Mouse (Mus musculus) gonadal fat pad, adult 2 months (tissue): ENCODE results near the gene Kcp. TPM values are rescaled to one million over a fixed set of nuclear protein-coding genes. Genes with fewer than 3 reads are reported as not detected.

Experiments
- DNase-seq: peaks from one replicate; pipeline ENCODE4 v3.0.0-alpha.2; 2012; ENCODE audit warnings: low read depth
- polyA plus RNA-seq: library from polyadenylated mRNA; depleted of rRNA; stranded (reverse); fragments of >200 nt; gene quantifications from 2 replicates; pipeline ENCODE4 v1.2.3, GENCODE M21; 2012

Kcp gene
- polyA plus RNA-seq, 1 experiment: 8.3 TPM

- DNase-seq: no peak
These were observed 15.7 kb upstream of the Kcp start for GRCm38 (mm10) chr6:29523301-29524033.

GRCm38 (mm10) chr6:29522626-29523300 lies 15.0 kb upstream of the Kcp start:
- no peak for DNase-seq

DNA sequence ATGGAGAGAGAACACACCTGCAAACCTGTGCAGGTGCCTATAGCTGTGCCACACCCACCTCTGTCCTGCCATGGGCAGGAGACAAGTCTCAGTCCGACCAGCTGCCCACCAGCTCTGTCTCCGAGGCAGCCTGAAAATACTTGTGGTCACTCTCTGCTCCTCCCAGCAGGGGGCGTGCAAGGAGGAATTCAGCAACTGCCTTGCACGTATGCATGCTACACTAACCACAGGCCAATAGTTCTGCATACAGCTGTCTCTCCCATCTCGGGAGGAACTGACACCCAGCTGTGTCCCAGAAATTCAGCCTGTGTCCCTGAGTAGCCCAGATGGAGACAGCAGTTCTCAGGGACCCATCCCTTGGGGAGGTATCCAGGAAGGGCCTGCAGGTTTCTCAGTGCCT lies 9.4 kb upstream of the Kcp start:
- DNase-seq: no peak

DNA sequence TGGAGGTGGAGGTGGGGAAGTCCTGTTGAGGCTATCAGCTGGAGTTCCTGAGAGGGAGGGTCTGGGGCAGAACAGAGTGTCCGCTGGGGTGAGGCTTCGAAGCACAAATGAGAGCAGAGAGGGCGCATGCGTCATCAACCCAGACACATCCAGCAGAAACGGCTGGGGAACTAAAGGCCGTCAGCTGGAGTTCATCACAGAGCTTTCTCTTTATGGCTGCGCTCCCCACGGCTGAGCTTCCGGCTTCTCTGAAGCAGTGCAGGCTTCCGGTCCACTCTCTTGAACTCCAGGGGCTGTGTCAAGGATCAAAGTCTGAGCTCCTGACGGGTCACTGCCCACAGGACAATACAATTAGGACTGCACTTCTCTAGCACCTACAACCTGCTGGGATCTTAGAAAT lies 5.5 kb upstream of the Kcp start:
- DNase-seq: no peak

DNA sequence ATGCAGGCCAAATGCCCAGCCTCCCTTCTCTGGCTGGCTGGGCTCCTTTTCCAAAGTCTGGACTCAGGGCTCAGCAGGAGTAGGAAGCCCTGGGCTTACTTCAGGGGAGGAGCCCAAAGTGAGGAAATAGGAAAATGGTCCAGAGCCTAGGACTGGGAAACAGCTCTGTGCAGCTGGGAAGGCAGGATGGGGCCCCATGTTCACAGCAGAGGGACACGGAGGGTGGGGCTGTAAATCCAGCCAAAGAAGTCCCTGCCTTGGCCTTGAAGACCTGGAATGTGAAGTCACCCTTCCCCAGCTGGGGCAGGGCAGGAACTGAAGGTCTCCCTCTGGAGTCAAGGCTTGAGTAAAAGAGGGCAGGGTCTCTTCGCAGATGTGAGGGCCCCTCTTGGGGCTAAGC lies 1.3 kb upstream of the Kcp start:
- no peak for DNase-seq

DNA sequence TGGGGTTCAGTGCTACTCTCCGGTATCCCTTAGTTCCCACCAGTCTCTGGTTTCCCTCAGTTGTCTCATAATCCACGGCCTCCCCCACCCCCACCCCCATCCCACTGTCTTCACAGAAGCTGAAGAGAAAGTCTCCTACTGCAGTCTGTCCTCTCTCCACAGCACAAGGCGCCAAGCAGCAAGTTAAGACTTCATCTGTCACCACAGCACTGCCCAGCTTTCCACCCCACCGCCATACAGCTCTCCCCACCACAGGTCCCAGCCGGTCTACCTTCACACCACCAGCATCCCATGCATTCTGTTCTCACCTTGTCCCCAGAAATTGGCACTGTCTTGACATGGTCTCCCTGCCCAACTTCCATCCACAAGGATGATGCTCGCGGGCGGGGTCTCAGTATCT lies 918 bp downstream of the Kcp start:
- DNase-seq: no peak

GRCm38 (mm10) chr6:29505493-29505892 lies 2.3 kb downstream of the Kcp start:
- DNase-seq: no peak

DNA sequence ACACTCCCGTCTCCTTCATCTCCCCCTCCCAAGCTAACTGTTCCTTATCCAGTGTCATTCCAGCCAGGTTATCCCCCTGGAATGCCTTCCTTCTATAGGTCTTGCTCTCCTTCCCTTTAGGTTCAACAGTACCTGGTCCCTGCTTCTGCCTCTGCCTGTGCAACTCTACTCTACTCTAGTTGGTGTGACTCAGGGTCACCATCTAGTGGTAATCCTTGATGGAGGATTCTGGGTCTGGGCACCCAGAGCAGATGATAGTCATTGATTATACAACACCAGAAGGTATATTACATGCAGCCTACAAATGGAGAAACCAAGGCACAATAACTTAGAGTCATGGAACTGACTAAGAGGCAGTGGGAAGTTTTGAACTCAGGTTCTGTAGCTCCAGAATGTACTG lies 6.2 kb downstream of the Kcp start:
- DNase-seq: no peak

- no peak for DNase-seq
These were observed 6.9 kb downstream of the Kcp start for GRCm38 (mm10) chr6:29500810-29501209.

- DNase-seq: no peak
These were observed 7.6 kb downstream of the Kcp start for GRCm38 (mm10) chr6:29500177-29500576.

DNA sequence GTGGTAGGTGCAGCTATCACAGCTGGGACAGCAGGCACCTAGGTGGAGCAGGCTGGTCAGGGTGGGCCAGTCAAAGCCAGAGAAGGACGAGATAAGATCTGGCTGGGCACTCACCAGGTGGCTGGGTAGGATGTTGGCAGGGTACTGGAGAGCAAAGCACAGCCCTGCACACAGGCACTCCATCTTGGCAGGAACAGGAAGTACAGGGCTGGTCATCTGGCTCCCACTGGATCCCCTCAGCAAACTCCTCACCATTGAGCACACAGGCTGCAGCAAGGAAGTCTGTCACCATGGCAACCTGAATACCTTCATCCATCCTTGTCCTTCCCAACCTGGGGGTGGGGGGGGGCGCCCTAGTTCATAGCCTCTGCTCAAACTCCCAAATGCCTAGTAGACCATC lies 10.0 kb downstream of the Kcp start:
- no peak for DNase-seq

DNA sequence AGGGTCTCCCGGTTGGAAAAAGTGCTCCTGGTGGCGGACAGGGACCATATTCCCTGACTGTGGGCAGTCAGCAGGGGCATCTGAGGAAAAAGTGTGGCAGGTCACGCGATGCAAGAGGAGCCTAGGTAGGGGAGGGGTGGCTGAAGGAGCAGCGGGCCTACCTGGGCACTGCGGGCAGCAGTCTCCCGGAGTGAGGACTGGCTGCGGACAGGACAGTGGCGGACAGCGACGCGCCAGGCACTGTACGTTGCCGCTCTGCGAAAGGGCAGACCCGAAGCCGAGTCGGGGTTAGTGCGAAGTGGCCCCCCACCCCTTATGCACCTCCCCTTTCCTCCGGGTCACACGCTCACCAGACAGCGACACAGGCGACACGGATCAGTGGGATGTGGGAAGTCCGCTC lies 11.5 kb downstream of the Kcp start:
- no peak for DNase-seq

DNA sequence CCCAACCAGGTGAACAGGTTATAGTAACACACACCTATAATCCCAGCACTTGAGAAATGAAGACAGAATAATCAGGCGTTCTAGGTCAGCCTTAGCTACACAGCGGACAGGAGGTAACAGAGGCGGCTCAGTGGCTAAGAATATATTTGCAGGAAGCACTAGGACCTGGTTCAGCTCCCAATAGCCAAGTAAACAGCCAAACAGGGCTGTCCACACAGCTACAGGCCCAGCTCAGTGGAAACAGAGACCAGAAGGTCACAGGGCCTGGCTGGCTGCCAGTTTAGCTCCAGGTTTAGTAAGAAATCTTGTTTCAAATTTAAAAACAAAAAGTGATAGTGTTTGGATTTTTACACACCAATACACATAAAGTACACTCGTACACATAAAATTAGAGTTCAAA lies 13.7 kb downstream of the Kcp start:
- no peak for DNase-seq

GRCm38 (mm10) chr6:29485951-29486350 lies 21.8 kb downstream of the Kcp start:
- DNase-seq: no peak

- no peak for DNase-seq
These were observed 22.8 kb downstream of the Kcp start for GRCm38 (mm10) chr6:29484716-29485559.

DNA sequence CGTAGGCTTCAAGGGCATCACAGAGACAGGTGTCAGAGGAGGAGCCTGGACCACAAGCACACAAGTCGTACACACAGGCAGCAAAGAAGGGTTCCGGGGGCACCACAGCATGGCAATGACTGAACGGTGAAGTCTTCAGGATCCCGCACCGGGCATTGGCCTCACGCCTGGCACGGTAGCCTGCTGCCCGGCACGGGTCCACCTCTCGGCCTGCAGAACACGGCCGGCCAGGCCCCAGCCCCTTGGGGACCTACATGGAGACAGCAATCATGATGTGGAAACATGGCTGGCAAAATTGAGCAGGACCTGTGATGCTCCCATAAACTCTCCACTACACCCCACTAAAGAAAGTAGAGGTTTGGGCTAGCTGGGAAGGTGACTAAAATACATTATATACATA lies 25.1 kb downstream of the Kcp start:
- no peak for DNase-seq

DNA sequence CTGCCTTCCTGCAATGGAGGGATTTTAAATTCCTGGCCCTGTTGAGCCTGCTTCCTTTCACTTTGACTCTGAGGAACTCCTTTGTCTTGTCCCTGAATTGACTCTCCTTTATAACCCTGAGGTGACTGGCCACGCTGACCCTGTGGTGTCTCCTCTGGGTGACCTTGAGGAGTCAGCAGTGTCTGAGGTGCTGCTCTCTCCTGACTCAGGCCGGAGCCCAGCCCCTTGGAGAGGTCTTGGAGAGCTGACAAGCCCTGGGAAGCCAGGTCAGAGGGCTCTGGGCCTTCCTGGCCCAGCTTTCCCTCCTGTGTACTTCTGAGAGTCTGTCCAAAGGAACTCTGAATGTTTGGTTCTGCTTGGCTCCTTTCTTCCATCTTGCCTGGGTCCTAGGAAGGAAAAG lies 33.0 kb downstream of the Kcp start:
- DNase-seq: no peak

DNA sequence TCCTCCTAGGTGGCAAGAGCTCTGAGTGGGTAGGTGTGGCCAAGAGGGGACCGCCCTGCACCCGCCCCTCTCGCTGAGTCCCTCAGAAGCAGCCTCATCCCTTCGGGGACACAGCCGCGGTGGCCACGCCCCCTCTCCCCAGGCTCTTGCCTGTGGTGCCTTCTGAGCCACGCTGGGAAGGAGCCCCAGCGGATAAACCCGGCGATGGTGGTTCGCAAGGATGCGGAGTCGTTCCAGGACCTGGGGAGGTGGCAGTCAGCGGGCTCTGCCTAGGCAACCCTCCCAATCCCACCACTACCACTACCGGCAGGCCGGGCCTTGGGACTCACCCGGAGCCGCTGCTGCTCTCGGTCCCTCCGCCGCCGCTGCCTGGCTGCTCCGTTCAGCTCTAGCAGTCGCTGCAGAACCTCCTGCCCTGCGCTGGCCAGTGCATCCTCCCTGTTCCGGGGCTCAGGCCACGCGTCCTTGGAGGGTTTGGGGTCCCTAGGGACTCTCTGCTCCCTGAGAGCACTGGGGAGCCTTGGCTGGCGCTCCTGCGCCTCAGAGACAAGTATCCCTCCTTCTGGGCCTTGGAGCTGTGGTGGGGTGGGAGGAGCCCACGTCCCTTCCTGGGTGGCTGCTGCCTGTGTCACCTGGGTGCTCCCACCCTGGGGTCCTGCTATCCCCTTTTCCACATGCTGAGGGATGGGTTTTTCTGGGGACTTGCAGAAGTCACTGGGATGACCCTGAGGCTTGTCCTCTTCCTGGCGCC lies 33.6 kb downstream of the Kcp start:
- DNase-seq: no peak

DNA sequence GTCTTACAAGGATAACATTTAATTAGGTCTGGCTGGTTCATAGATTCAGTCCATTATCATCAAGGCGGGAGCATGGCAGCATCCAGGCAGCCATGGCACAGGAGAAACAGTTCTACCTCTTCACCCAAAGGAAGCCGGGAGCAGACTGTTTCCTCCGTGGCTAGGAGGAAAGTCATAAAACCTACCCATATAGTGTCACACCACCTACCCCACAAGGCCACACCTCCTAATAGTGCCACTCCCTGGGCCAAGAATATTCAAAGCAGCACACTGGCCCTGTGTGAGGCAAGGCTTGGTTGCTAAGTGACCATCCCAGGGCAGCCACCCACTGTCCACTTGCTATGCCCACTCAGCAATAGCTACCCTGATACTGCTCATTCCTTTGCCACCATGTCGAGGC lies 36.6 kb downstream of the Kcp start, which contains the start of gene Atp6v1fnb:
Atp6v1fnb (plus strand) TSS at position 301 of the 400 bp plus-strand sequence.
- no peak for DNase-seq

DNA sequence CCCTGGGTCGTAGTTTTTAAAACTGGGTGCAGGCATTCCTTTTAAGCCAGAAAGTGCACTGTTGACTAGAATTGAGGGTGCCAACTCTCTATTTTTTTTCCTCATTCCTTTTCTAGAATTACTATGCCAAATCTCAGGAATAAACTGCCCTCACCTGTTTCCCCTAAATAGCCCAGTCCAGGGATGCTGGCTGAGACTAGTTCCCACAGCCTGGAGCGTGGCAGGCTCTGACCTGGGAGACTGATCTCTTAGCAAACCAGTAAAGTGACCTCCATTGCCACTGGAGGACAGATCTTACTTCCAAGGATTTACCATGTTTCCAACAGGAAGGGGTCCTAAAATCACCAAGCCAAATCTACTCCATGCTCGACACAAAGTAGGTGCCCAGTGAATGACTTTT lies 38.9 kb downstream of the Kcp start:
- no peak for DNase-seq

DNA sequence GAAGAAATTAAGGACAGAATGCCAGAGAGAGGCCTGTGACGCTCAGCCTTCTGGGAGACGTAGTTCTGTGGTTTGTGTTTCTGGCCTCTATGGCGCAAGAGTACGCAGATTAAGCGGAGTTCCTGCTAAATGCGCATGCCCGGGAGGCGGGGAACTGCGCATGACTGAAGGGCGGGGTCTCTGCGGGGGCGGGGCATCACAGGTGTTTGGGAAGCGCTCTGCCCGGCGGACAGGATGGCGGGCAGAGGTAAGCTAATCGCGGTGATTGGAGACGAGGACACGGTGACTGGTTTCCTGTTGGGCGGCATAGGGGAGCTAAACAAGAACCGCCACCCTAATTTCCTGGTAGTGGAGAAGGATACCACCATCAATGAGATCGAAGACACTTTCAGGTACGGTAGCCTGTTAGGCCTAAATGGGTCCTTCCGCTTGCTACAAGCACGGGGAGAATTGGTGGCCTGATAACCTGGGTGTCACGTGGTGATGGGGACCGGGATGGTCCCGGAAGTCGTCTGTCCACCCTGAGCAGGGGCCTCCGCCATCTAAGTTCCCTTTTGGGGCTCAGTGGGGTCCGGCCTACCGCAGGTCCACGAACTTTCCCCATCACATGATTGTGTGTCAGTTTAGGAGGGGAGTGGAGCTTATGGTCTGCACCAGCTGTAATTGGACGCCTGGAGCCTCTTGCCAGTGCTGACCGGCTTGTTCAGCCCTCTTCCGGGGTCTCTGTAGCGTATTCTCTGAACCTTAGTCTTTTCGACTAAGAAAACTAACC lies 40.0 kb downstream of the Kcp start, which contains the start of gene Atp6v1f:
Atp6v1f (plus strand) TSS at position 136 of the 772 bp plus-strand sequence.
- peak; percentile 65 for DNase-seq
